Mouse (Mus musculus): Measurements from ENCODE around the gene Etfb. TPM values are rescaled to one million over a fixed set of nuclear protein-coding genes. Genes with fewer than 3 reads are reported as not detected.

Etfb gene
- polyA plus RNA-seq, 1 experiment from 2014 or later = 248 TPM

DNA sequence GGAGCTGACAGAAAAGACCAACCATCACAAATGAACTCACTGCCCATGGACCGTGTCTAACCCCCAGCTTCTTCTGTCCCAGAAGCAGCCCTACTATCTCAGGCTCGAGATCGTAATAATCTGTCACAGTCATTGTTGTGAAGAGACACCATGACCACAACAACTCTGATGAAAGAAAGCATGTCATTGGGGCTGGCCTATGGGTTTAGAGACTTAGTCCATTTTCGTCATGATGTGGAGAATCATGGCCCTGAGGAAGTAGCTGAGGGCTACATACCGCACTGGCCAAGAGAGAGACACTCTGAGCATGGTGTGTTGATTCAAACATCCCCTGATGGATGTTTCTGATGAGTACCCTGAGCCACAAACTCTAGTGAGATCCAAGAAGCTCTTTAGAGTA lies 9.2 kb upstream of the Etfb start:
- Histone ChIP-seq H3K4me1 (no peaks in the 10 kb centered on the region), H3K27me3 (ENCODE audit: low read depth, poor library complexity, severe bottlenecking) (no peaks in the 10 kb centered on the region), H3K36me3 (no peaks in the 10 kb centered on the region), H3K9me3 (replicated peaks) (no peaks in the 10 kb centered on the region), H3K27ac (no peak overlapping the region), H3K4me3 (no peak overlapping the region)
- 91% methylated on average over 5 of the region's 5 CpGs for WGBS
- DNase-seq (ENCODE audit: low spot score) = no peak

DNA sequence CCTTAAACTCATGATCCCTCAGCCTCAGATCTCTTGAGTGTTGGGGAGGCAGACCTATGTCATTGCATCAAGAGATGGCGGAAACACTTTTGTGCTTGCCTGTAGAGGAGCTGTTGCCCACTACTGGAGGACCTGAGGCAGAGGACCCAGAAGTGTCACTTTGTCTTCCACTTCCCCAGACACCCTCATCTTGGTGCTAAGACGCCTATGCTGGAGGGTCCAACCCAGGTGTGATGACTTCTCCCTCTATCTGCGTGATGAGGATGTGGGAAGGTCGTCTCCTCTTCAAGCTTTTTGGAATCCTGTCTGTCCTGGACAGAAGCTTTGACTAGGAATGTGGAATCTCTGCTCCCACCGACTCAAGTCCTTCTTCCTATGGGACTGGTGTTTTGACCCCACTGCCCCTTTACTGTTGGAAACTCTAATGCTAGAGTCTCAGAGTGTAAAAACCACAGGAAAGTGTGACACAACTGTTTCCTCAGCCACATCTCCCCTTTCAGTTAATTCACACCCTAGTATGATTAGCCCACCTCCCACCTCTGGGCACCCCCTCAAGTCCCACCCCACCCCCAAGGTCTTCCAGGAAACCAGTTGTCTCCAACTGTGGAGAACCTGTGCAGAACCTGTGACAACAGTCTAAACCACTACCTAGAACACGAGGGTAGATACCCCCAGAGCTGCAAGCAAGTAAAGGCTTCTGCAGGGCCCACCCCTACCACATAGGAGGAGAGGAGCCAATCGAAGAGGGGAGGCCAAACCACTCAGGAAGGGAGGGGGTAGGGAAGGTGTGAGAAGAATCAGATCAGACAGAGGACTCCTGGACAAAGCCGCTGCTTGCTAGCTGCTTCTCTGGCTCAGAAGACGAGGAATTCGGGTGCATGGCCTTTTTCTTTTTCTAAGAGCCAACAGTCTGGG lies 7.3 kb upstream of the Etfb start, which contains the start of gene Nkg7:
TSS of gene Nkg7 (plus strand) at position 733 of the 915 bp plus-strand sequence.
- Histone ChIP-seq H3K4me3 (no peak within 1 kb of the TSS), H3K9me3 (replicated peaks) (no peaks in the 10 kb centered on the region), H3K4me1 (no peaks in the 10 kb centered on the region), H3K27me3 (ENCODE audit: low read depth, poor library complexity, severe bottlenecking) (no peaks in the 10 kb centered on the region), H3K36me3 (no peaks in the 10 kb centered on the region), H3K27ac (no peak within 1 kb of the TSS)
- 71% methylated on average over 10 of the region's 10 CpGs for WGBS
- no peak for DNase-seq (ENCODE audit: low spot score)

DNA sequence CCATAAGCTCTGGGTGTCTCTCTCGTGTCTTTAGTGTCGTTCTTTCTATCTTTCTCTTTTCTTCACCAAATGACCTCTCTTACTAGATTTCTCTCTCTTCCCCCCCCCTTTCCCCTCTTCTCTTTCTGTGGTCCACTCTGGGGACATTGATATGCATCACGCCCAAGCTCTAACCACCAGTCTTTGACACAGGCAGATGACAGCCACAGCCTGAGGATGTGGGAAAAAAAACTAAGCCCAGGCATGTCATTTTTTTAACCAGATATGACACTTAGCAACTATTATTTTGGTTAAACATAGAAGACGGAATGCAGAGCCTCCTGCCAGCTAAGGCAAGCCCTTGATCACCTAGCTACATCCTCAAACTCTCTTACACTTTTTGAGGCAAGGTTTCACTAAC lies 5.3 kb upstream of the Etfb start:
- 83% methylated on average over 4 of the region's 4 CpGs for WGBS
- H3K4me3 ChIP-seq = no peak overlapping the region
- no peak overlapping the region for H3K27ac ChIP-seq
- no peaks in the 10 kb centered on the region for H3K9me3 ChIP-seq (replicated peaks)
- DNase-seq (ENCODE audit: low spot score) = no peak
- H3K36me3 ChIP-seq = no peaks in the 10 kb centered on the region
- H3K4me1 ChIP-seq = peaks cover 6% of the 10 kb centered on the region
- H3K27me3 ChIP-seq (ENCODE audit: low read depth, poor library complexity, severe bottlenecking) = no peaks in the 10 kb centered on the region

DNA sequence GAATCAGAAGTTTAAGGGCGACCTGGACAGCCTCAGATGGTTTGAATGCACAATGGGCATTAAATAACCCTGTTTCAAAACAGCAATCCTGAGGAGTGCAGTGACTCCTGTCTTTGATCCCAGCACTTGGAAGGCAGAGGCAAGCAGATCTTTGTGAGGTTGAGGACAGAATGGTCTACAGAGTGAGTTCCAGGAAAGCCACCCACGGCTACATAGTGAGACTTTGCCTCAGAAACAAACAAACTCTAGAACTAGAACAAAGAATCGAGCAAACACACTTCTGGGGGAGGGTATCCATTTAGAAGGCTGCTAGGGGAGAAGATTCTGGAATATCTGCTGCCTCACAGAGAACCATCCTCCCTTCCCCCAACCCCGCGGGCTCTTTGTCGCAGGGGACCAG lies 3.4 kb upstream of the Etfb start, which contains the start of gene Cldnd2:
TSS of gene Cldnd2 (plus strand) at position 301 of the 400 bp plus-strand sequence.
- peaks cover 16% of the 10 kb centered on the region for H3K4me1 ChIP-seq
- H3K9me3 ChIP-seq (replicated peaks) = no peaks in the 10 kb centered on the region
- no peaks in the 10 kb centered on the region for H3K27me3 ChIP-seq (ENCODE audit: low read depth, poor library complexity, severe bottlenecking)
- H3K4me3 ChIP-seq = no peak within 1 kb of the TSS
- no peak for DNase-seq (ENCODE audit: low spot score)
- H3K27ac ChIP-seq = no peak within 1 kb of the TSS
- 85% methylated on average over 6 of the region's 6 CpGs for WGBS
- H3K36me3 ChIP-seq = no peaks in the 10 kb centered on the region

DNA sequence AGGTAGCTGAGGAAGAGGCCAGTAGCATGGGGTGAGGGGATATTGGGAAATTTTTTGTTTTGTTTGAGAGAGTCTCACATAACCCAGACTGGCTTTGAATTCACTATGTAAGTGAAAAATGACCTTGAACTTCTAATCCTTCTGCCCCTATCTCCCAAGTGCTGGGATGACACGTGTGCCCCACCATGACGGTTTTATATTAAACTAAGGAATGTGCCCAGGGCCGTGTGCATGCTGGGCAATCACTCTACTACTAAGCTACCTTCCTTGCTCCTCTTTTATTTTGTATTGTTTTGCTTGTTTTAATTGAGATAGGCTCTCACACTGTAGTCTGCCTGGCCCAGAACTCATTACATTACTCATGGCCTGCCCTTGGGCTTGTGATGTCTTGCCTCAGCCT lies 2.8 kb upstream of the Etfb start:
- Histone ChIP-seq H3K27ac (no peak overlapping the region), H3K9me3 (replicated peaks) (no peaks in the 10 kb centered on the region), H3K36me3 (no peaks in the 10 kb centered on the region), H3K4me3 (no peak overlapping the region), H3K4me1 (peaks cover 16% of the 10 kb centered on the region), H3K27me3 (ENCODE audit: low read depth, poor library complexity, severe bottlenecking) (no peaks in the 10 kb centered on the region)
- 88% methylated on average over 3 of the region's 3 CpGs for WGBS
- DNase-seq (ENCODE audit: low spot score) = no peak

DNA sequence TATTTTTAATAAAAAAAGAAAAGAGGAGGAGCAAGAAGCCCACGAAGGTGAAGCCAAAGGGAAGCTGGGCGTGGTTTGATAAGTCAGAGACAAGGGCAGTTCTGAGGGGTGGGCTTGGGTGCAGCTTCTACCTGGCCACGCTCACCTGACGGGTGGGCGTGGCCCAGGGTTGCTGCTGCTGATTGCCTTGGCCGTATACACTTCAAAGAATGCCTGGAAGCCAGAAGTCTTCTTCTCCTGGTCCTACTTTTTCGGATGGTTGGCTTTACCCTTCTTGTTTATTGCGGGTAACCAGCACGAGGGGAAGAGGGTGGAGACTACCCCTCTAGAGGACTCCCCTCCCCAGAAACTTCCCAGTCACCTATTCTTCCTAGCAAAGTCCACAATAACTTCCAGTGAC lies 1.2 kb upstream of the Etfb start:
- no peak for DNase-seq (ENCODE audit: low spot score)
- Histone ChIP-seq H3K9me3 (replicated peaks) (no peaks in the 10 kb centered on the region), H3K27ac (peak overlapping the region; percentile 86), H3K36me3 (no peaks in the 10 kb centered on the region), H3K27me3 (ENCODE audit: low read depth, poor library complexity, severe bottlenecking) (no peaks in the 10 kb centered on the region), H3K4me3 (peak overlapping the region; percentile 65), H3K4me1 (peaks cover 16% of the 10 kb centered on the region)
- 9% methylated on average over 9 of the region's 9 CpGs for WGBS

DNA sequence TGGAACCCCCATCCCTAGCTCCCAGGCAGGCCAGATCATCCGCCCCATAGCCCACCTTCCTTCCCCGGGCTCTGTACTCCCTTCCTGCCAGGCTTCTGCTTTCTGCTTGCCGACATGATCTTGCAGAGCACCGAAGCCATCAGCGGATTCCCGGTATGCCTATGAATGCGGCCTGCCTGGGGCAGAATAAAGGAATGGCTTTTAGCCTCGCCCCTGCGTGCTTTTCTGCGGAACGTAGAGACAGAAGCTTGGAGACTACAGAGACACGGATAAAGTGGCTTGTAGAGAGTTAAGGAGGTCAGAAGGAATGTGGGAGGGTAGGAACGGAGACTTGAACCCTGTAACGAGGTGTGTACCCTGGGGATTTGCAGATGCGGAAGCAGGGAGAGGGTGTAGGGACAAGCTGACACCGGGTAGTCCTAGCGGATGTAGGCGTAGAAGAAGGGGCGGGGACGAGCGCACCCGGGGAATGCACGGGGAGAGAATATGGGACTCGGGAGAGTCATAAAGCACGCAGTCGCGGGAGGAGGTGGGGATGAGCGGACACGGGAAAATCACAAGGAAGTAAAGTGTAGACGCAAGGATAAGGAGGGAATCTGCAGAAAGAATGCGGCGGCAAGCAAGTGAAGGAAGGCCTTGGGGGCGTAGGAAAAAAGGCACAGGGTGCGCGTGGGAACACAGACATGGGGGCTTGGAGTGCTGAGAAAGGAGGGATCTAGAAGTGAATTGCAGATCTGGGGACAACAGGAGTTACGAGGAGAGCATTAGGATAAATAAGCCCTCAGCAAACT lies 562 bp upstream of the Etfb start:
- H3K9me3 ChIP-seq (replicated peaks) = no peaks in the 10 kb centered on the region
- 2% methylated on average over 36 of the region's 36 CpGs for WGBS
- H3K27me3 ChIP-seq (ENCODE audit: low read depth, poor library complexity, severe bottlenecking) = no peaks in the 10 kb centered on the region
- DNase-seq (ENCODE audit: low spot score) = peak; percentile 73
- no peaks in the 10 kb centered on the region for H3K36me3 ChIP-seq
- peaks cover 16% of the 10 kb centered on the region for H3K4me1 ChIP-seq
- H3K4me3 ChIP-seq = peak overlapping the region; percentile 65
- peak overlapping the region; percentile 86 for H3K27ac ChIP-seq

DNA sequence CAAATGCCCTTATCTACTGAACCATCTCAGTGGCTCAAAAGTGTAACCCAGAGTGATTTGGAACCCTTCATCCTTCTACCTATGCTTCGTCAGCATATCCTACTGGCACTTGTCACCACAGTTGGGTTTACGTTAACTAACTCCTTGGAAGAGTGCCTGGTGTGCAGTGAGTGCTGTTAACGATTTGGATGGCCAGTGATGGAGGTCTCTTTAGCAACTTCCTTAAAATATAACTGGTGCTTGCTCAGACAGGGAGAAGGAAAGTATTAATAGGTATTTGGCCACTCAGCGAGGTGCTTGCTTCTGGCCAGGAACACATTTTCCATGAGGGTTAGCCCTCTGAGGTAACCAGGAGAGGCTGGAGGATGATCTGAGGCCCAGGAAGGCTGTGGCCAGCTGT lies 3.9 kb downstream of the Etfb start:
- Histone ChIP-seq H3K36me3 (peaks cover 17% of the 10 kb centered on the region), H3K4me1 (peaks cover 13% of the 10 kb centered on the region), H3K27me3 (ENCODE audit: low read depth, poor library complexity, severe bottlenecking) (no peaks in the 10 kb centered on the region), H3K9me3 (replicated peaks) (no peaks in the 10 kb centered on the region), H3K4me3 (no peak overlapping the region), H3K27ac (no peak overlapping the region)
- DNase-seq (ENCODE audit: low spot score) = no peak
- WGBS = 92% methylated on average over 4 of the region's 4 CpGs

DNA sequence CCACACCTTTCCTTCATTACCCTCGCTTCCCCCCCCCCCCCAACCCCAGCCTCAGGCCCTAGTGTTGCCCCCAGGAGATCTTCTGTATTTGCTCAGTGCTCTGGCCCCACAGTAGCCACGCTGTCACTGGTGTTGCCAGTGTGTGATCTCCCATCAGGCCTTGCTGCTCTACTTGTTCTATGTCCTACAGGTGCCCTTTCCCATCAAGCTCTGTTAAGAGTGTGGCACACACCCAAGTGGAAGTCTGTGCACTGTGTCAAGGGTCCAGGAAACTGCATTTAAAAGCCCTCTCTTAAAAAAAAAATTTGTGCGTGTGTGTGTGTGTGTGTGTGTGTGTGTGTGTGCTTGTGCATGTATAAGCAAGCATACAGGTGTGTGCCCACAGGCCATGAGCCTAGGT lies 4.4 kb downstream of the Etfb start:
- Histone ChIP-seq H3K4me1 (peaks cover 10% of the 10 kb centered on the region), H3K27ac (no peak overlapping the region), H3K9me3 (replicated peaks) (no peaks in the 10 kb centered on the region), H3K36me3 (peaks cover 22% of the 10 kb centered on the region), H3K4me3 (no peak overlapping the region), H3K27me3 (ENCODE audit: low read depth, poor library complexity, severe bottlenecking) (no peaks in the 10 kb centered on the region)
- 89% methylated on average over 3 of the region's 3 CpGs for WGBS
- no peak for DNase-seq (ENCODE audit: low spot score)

DNA sequence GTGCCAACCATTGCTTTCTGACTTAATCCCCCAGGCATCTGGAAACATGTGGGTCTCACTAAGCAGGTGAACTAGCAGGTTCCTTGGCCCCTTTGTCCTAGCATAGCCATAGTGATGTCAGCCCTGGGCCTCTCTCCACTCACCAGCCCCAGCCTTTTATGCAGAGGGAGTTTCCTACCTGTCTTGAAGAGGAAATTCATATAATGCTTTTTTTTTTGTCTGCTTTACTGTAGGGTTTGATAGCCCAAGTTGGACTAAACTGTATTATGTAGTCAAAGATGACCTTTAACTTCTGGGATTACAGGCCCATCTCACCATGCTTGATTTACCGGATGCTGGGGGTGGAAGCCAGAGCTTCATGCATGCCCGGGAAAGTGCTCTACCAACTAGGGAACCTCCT lies 5.9 kb downstream of the Etfb start:
- 94% methylated on average over 2 of the region's 2 CpGs for WGBS
- H3K4me1 ChIP-seq = peaks cover 3% of the 10 kb centered on the region
- no peak overlapping the region for H3K4me3 ChIP-seq
- H3K27ac ChIP-seq = no peak overlapping the region
- peaks cover 37% of the 10 kb centered on the region for H3K36me3 ChIP-seq
- no peaks in the 10 kb centered on the region for H3K27me3 ChIP-seq (ENCODE audit: low read depth, poor library complexity, severe bottlenecking)
- no peaks in the 10 kb centered on the region for H3K9me3 ChIP-seq (replicated peaks)
- DNase-seq (ENCODE audit: low spot score) = no peak

DNA sequence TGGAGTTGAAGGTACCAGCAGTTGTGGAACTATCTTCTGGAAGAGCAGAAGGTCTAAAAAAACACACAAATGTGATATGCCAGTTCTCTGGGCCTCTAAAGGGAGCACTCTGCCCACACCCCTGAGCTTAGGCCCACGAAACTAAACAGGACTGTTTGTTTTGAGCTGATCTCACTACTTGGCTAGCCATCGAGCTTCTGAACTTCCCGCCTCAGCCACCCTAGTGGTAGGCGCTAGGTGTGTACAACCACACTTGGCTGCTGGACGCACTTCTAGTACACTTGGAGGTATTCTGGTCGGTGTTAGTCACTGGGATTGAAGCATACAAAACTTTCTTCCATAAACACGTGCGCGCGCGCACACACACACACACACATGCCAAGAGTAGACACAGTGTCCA lies 7.8 kb downstream of the Etfb start:
- H3K9me3 ChIP-seq (replicated peaks) = no peaks in the 10 kb centered on the region
- H3K36me3 ChIP-seq = peaks cover 56% of the 10 kb centered on the region
- H3K4me3 ChIP-seq = no peak overlapping the region
- H3K4me1 ChIP-seq = no peaks in the 10 kb centered on the region
- DNase-seq (ENCODE audit: low spot score) = no peak
- WGBS = 96% methylated on average over 11 of the region's 11 CpGs
- no peaks in the 10 kb centered on the region for H3K27me3 ChIP-seq (ENCODE audit: low read depth, poor library complexity, severe bottlenecking)
- no peak overlapping the region for H3K27ac ChIP-seq

DNA sequence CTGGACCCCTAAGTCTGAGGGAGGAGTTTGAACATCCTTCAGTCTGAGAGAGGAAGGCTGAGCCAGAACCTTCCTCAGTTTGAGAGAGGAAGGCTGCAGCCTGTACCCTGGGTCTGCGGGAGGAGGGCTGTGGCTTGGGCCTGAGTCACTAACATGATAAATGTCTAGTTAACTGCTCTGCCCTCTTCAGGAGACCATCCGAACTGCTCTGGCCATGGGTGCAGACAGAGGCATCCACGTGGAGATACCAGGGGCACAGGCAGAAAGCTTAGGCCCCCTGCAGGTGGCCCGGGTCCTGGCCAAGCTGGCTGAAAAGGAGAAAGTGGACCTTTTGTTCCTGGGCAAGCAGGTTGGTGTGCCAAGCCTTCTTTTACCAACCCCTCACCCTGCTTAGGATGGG lies 8.7 kb downstream of the Etfb start:
- H3K36me3 ChIP-seq = peaks cover 65% of the 10 kb centered on the region
- 38% methylated on average over 4 of the region's 4 CpGs for WGBS

More for the DNA sequence above, 8.7 kb downstream of the Etfb start:
- no peak overlapping the region for H3K4me3 ChIP-seq
- no peaks in the 10 kb centered on the region for H3K27me3 ChIP-seq (ENCODE audit: low read depth, poor library complexity, severe bottlenecking)
- no peaks in the 10 kb centered on the region for H3K9me3 ChIP-seq (replicated peaks)
- no peak for DNase-seq (ENCODE audit: low spot score)
- H3K27ac ChIP-seq = no peak overlapping the region
- H3K4me1 ChIP-seq = no peaks in the 10 kb centered on the region
